Mouse (Mus musculus) lung, postnatal 10 days (tissue): Measurements from ENCODE around the gene Mt2.

Source experiments
- DNase-seq: peaks from one replicate; pipeline ENCODE4 v3.0.0; 2021

The Mt2 gene

GRCm38 (mm10) chr8:94199202-94199869, 26.9 kb downstream of the Mt2 start:
- DNase-seq, result peak; percentile 78

GRCm38 (mm10) chr8:94204043-94204442, 31.6 kb downstream of the Mt2 start:
- DNase-seq, result no peak

DNA sequence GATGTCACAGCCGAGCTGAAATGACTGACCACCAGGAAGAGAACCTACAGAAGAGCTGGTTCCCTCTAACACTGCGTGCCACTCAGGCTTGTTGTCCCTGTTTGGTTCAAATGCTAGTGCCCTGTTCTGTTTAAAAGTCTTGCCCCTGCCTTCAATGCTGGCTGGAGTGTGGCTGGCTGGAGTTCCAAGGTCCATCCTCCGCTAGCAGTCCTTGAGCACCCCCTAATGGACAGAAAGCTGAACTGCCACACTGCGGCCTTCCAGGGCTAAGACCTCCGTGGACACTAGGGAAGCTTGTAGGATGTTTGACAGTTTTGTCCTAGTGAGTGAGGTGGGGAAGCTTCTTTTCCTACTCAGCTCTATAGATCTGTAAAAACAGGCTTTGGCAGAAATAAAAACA, 33.3 kb downstream of the Mt2 start:
- DNase-seq, result peak; percentile 87

DNA sequence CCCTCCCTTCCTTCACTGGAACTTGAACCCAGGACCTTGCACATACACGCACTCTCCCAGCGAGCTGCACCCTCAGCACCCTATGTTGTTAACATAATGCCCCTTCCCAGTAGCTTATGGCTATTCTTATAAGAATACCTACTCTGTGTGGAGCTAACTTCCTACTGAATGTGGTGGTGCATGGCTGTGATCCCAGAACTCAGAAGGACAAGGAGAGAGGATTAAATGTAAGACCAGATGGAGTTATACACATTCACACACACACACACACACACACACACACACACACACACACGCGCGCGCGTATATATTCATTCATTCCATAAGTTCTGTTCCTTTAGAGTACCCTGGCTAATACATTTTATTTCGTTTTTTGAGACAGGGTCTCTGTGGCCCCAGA, 33.8 kb downstream of the Mt2 start:
- no peak for DNase-seq

GRCm38 (mm10) chr8:94207491-94207890, 35.0 kb downstream of the Mt2 start:
- no peak for DNase-seq

GRCm38 (mm10) chr8:94209639-94210038, 37.2 kb downstream of the Mt2 start:
- no peak for DNase-seq

DNA sequence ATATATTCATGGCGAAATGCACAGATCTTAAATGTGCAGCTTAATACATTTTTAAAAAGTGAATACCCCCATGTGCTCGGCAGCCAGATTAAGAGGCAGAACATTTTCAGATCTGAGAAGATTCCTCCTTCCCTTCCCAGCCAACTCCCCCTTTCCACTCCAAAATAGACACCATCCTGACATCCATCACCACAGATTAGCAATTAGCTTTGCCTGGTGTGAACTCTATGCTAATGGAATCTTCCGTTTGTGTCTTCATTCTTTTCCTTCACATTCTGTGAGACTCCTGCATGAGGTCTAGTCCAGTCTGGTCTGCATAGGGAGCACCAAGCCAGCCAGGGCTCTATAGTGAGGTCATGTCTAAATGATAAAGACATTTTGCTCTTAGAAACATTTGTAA, 37.8 kb downstream of the Mt2 start:
- DNase-seq, result no peak

DNA sequence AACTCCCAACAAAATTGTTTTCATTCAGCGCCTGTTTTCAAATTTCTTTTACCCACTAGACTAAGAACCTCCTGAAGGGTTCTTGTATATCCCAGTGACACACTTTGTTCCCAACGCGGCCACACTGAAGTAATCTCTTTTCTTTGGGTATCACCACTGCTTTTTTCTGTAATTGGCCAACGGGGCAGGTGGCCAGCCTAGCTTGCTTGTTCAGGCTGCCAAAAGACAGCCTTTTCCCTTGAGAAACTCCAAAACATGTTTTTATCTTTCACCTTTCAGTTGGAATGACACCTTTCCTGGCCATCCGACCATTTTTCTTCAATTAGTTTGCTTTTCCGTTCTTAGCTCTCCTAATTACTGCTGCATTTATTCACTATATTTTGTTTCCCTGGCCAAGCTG, 41.4 kb downstream of the Mt2 start:
- no peak for DNase-seq

GRCm38 (mm10) chr8:94214252-94215173, 42.0 kb downstream of the Mt2 start, which contains the start of gene Nup93:
Gene Nup93, plus strand, starts transcription at chr8:94214564.
- DNase-seq, result peak; percentile 99
